Mouse (Mus musculus) testis, adult 2 months (tissue): ENCODE measurements around the gene Ypel2.

Experiments
- CTCF ChIP-seq: fragments of 200-500 bp; IDR thresholded peaks from 2 replicates; pipeline ENCODE4 v1.5.1; 2012; ENCODE audit warnings: low read depth, mild to moderate bottlenecking, inconsistent platforms, low read length, moderate library complexity; ENCODE audit not compliant: control insufficient read depth, insufficient read depth, insufficient replicate concordance
- POLR2A ChIP-seq: fragments of 200-500 bp; IDR thresholded peaks from 2 replicates; pipeline ENCODE4 v1.6.1; 2012; ENCODE audit warnings: low read depth, mild to moderate bottlenecking, inconsistent platforms, low read length, moderate library complexity; ENCODE audit not compliant: control insufficient read depth

- TF ChIP-seq CTCF (no peak), POLR2A (no peak)
These were observed 2.8 kb upstream of the Ypel2 start for GRCm38 (mm10) chr11:86996266-86996665.
